Mouse (Mus musculus) CH12.LX (cell line): ENCODE results near the gene Pcgf6.

ENCODE experiments used
- E2F4 ChIP-seq: IDR thresholded peaks from 2 replicates; pipeline ENCODE4 v1.6.1; 2011; ENCODE audit warnings: low read depth, low read length, improper control_type of control experiment; ENCODE audit not compliant: insufficient replicate concordance
- EP300 ChIP-seq: IDR thresholded peaks from 2 replicates; pipeline ENCODE4 v1.6.1; 2011; ENCODE audit warnings: low read length, improper control_type of control experiment
- MAX ChIP-seq: IDR thresholded peaks from 2 replicates; pipeline ENCODE4 v1.6.1; 2011; ENCODE audit warnings: low read length, improper control_type of control experiment
- NRF1 ChIP-seq: IDR thresholded peaks from 2 replicates; pipeline ENCODE4 v1.6.1; 2014; ENCODE audit warnings: low read depth, mild to moderate bottlenecking, inconsistent platforms, low read length, improper control_type of control experiment, moderate library complexity
- USF1 ChIP-seq: IDR thresholded peaks from 2 replicates; pipeline ENCODE4 v1.6.1; 2014; ENCODE audit warnings: low read depth, mild to moderate bottlenecking, inconsistent platforms, low read length, improper control_type of control experiment
- ZMIZ1 ChIP-seq: IDR thresholded peaks from 2 replicates; pipeline ENCODE4 v1.6.1; 2012; ENCODE audit warnings: low read depth, mild to moderate bottlenecking, inconsistent platforms, low read length, improper control_type of control experiment
- ZNF384 ChIP-seq: IDR thresholded peaks from 2 replicates; pipeline ENCODE4 v1.6.1; 2012; ENCODE audit warnings: low read depth, low read length, improper control_type of control experiment, inconsistent platforms

- no peak for TF ChIP-seq ZMIZ1
- TF ChIP-seq E2F4, result no peak
- no peak for TF ChIP-seq USF1
- TF ChIP-seq NRF1, result no peak
- no peak for TF ChIP-seq EP300
- TF ChIP-seq ZNF384, result no peak
- no peak for TF ChIP-seq MAX
Measured at GRCm38 (mm10) chr19:47006321-47006720, 44.4 kb downstream of the Pcgf6 start.
